Mouse (Mus musculus): ENCODE measurements around the gene Gm14322. TPM values are rescaled to one million over a fixed set of nuclear protein-coding genes. Genes with fewer than 3 reads are reported as not detected.
"Not testable (repeated sequence)": the region's sequence is repeated elsewhere in the genome, so short reads cannot be mapped to it uniquely, and the experiment has no call there.

The Gm14322 gene
- polyA plus RNA-seq (2015; fragmentation: Nextera tagmentation; extraction: Ambion mirVana): 7.9 and 8.4 TPM in 2 replicates

DNA sequence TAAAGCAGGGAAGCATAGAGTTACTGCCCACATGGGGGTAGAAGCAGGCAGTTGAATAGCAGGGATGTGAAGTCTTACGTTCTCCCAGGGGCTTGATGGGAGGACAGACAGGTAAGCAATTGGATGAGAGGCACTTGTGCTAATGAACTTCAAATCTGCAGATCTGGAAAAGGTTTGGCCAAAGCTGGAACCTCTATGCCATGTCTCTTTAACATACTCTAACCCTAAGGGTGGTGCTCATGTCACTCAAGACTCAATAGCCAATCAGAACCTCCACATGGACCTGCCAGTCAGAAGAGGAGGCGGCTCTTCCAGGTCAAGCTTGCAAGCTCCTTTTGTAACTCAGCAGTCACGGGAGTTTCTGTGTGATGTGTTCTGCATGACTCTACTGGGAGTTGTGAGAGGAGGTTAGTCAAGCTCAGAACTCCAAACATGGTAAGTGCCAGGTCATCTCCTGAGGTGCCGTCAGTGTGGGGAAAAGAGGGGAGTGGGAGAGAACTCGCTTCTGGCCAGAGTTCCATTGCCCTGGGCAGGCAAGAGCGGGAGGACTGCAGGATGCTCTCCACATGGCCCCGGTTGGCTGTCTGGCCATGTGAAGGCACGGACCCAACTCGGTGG lies at the start of gene Gm14322:
Gene Gm14322 (plus strand): TSS at position 348 of the 618 bp plus-strand sequence.
- ATAC-seq: not testable (repeated sequence)
- 20% methylated on average over 9 of the region's 9 CpGs for WGBS

DNA sequence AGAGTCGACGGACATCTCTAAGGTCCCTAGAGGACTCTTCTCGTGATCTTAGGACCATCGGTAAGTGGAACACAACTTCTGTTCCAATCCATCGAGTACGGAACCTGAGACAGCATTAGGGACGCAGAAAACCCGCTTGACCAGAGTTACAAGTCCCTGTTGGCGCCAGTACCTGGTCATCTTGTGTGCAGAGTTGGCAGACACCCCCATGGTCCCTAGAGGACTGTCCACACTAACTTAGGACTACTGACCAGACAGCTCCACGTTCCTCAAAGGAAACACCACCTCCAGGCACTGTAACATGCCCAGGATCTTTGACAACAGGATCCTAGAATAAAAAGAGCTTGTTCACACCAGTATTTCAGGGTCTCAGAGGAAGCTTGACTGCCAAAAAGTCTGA lies 17.6 kb upstream of the Gm14322 start:
- not testable (repeated sequence) for H3K27ac ChIP-seq; H3K36me3 ChIP-seq; H3K4me3 ChIP-seq (replicated peaks); H3K4me1 ChIP-seq (replicated peaks); H3K9me3 ChIP-seq; H3K9ac ChIP-seq (replicated peaks); H3K4me2 ChIP-seq (replicated peaks); H3K27me3 ChIP-seq; ATAC-seq
- whole genome bisulfite sequencing: 75% methylated on average over 5 of the region's 10 CpGs

More for the DNA sequence above, at the start of gene Gm14322:
- not testable (repeated sequence) for H3K36me3 ChIP-seq; H3K27me3 ChIP-seq; H3K27ac ChIP-seq; H3K9ac ChIP-seq (replicated peaks); H3K9me3 ChIP-seq; H3K4me1 ChIP-seq (replicated peaks)
- Histone ChIP-seq H3K4me2 (replicated peaks) (peak within 1 kb of the TSS; percentile 40), H3K4me3 (replicated peaks) (peak within 1 kb of the TSS; percentile 35)

DNA sequence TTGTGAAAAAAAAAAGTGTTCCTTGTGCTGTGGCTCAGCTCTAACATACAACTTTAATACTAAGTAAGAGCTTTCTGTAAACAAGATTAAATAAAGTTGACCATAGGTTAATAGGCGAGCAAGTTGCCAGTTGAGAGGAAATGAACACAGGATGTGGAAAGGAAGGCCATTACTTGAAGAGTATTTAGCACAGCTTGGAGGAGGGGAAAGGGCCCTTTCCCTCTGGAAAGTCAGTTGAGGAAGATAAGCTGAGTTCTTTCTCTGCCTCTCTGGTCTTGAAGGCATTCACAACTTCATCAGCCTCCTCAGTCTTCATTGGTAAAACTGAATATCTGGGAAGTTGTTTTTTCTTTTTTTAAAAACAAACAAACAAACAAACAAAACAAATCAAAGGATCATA lies 28.3 kb downstream of the Gm14322 start:
- H3K4me2 ChIP-seq (replicated peaks); H3K4me1 ChIP-seq (replicated peaks); H3K4me3 ChIP-seq (replicated peaks); H3K9me3 ChIP-seq; ATAC-seq; H3K27me3 ChIP-seq; H3K36me3 ChIP-seq; H3K9ac ChIP-seq (replicated peaks); H3K27ac ChIP-seq: not testable (repeated sequence)
- 74% methylated on average over 1 of the region's 1 CpGs for WGBS

DNA sequence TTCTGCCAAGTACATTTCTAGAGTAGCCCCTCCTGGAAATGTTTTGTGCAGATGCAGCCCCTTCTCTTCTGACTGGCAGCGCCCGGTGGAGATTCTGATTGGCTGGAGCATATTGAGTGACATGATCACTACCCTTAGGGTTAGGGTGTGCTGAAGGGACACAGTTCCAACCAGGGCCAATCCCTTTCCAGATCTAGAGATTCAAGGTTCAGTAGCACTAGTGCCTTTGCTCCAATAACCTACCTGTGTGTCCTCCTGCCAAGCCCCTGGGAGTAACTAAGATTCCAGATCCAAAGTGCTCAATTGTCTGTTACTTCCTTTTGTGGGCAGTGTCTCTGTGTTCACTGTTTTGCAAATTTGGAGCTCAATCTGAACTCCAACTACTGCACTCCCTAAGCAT lies 47.1 kb downstream of the Gm14322 start:
- not testable (repeated sequence) for ATAC-seq; H3K4me2 ChIP-seq (replicated peaks); H3K4me3 ChIP-seq (replicated peaks); H3K4me1 ChIP-seq (replicated peaks); H3K9me3 ChIP-seq; H3K27me3 ChIP-seq; H3K36me3 ChIP-seq; H3K9ac ChIP-seq (replicated peaks); H3K27ac ChIP-seq
- WGBS: no CpG with 5 or more reads among the region's 2 CpGs

Other genes starting within 250 kb of the Gm14322 start
- not detected in 2 replicates for gene Gm14406, start 181.1 kb upstream of the Gm14322 start, polyA plus RNA-seq (2015; fragmentation: Nextera tagmentation; extraction: Ambion mirVana)
- 39.5 and 39.7 TPM in 2 replicates for gene Gm14325, start 81.0 kb downstream of the Gm14322 start, polyA plus RNA-seq (2015; fragmentation: Nextera tagmentation; extraction: Ambion mirVana)
- 2.0 and 2.4 TPM in 2 replicates for gene Gm14327, start 137.8 kb downstream of the Gm14322 start, polyA plus RNA-seq (2015; fragmentation: Nextera tagmentation; extraction: Ambion mirVana)
- 0.47 TPM in 1 of 2 replicates, not detected in the other for gene Zfp972, start 166.3 kb downstream of the Gm14322 start, polyA plus RNA-seq (2015; fragmentation: Nextera tagmentation; extraction: Ambion mirVana)
- 11.9 and 13.6 TPM in 2 replicates for gene Gm14326, start 198.0 kb downstream of the Gm14322 start, polyA plus RNA-seq (2015; fragmentation: Nextera tagmentation; extraction: Ambion mirVana)

Measured in midbrain, embryonic 13.5 days (tissue).